ENCODE assay signal across 13 mouse cellular contexts in genomic region chr4:126017676-126018332, GRCm38 (mm10). TPM values are rescaled to one million over a fixed set of nuclear protein-coding genes. Genes with fewer than 3 reads are reported as not detected.
DNase-seq lines count a peak whose midpoint lies in the region; ATAC-seq and TF ChIP-seq lines count a peak whose summit lies in the region.
"Had no signal": no experiment of that assay in that cellular context is flagged by ENCODE, and none has a peak within 500 bp of the region (broad histone marks: within the 10 kb centered on the region; RNA-seq: fewer than 3 reads in every experiment).

No protein-coding gene starts in this region.

- no peaks in the 10 kb centered on the region; the same call in 1 of the 2 replicates for H3K4me1 ChIP-seq in bone marrow, adult 2 months (ENCODE audit: control insufficient read depth, insufficient read depth, low read length)
- H3K4me1 ChIP-seq in liver, embryonic 16.5 days (ENCODE audit: control insufficient read depth, low read depth, low read length) = no peaks in the 10 kb centered on the region
- H3K4me1 ChIP-seq in heart, embryonic 12.5 days (replicated peaks) = no peaks in the 10 kb centered on the region
- H3K4me1 ChIP-seq: forebrain, embryonic 13.5 days; megakaryocyte, embryonic 14.5 days had no signal

- 0 out of 2 replicates have a peak, but pooled peaks have one; percentile 4 for TF ChIP-seq POLR2A in bone marrow, adult 2 months (IDR thresholded peaks at IDR 0.05; ENCODE audit: borderline replicate concordance, control insufficient read depth, low read depth, low read length)

- DNase-seq in A20 (ENCODE audit: low read depth, low spot score) = peak; percentile 25
- no peak for DNase-seq in urinary bladder, adult 2 months (ENCODE audit: low spot score)
- DNase-seq: layer of hippocampus, postnatal 36 days; right cerebral cortex, postnatal 14 days; thymus, adult 18-20 months had no signal

- no peaks in the 10 kb centered on the region for H3K9me3 ChIP-seq in liver, embryonic 16.5 days (replicated peaks; ENCODE audit: control insufficient read depth, low read length)
- no peaks in the 10 kb centered on the region for H3K9me3 ChIP-seq in heart, embryonic 12.5 days (replicated peaks)
- H3K9me3 ChIP-seq: forebrain, embryonic 13.5 days; megakaryocyte, embryonic 14.5 days had no signal

- no peaks in the 10 kb centered on the region for H3K36me3 ChIP-seq in liver, embryonic 16.5 days (ENCODE audit: control insufficient read depth, insufficient read depth)
- H3K36me3 ChIP-seq in macrophage (ENCODE audit: inconsistent target) = no peaks in the 10 kb centered on the region
- H3K36me3 ChIP-seq in heart, embryonic 12.5 days = no peaks in the 10 kb centered on the region

- peak; percentile 74 for ATAC-seq in liver, embryonic 16.5 days (ENCODE audit: low read depth)
- no peak for ATAC-seq in heart, embryonic 12.5 days (ENCODE audit: insufficient number of reproducible peaks, low FRiP score)
- ATAC-seq in erythroid progenitor cell, adult 5-6 weeks (replicated peaks; ENCODE audit: low FRiP score, poor library complexity, severe bottlenecking) = no peak
- ATAC-seq: forebrain, embryonic 13.5 days had no signal

- H3K27me3 ChIP-seq in liver, embryonic 16.5 days (ENCODE audit: control insufficient read depth, insufficient read depth, low read depth, low read length) = no peaks in the 10 kb centered on the region
- no peaks in the 10 kb centered on the region for H3K27me3 ChIP-seq in heart, embryonic 12.5 days (replicated peaks)
- H3K27me3 ChIP-seq: forebrain, embryonic 13.5 days had no signal

- WGBS in bone marrow, adult 2 months = 36% methylated on average over 7 of the region's 7 CpGs
- WGBS in liver, embryonic 16.5 days (ENCODE audit: insufficient replicate concordance) = 46% methylated on average over 7 of the region's 7 CpGs
- 33% methylated on average over 7 of the region's 7 CpGs for WGBS in macrophage (ENCODE audit: missing documents)
- WGBS in heart, embryonic 12.5 days = 70% methylated on average over 7 of the region's 7 CpGs

- H3K9ac ChIP-seq in liver, embryonic 16.5 days (ENCODE audit: low read depth, low read length) = no peak overlapping the region
- H3K9ac ChIP-seq in heart, embryonic 12.5 days = no peak overlapping the region
- H3K9ac ChIP-seq: forebrain, embryonic 13.5 days had no signal

- no peak for TF ChIP-seq CTCF in bone marrow, adult 2 months (IDR thresholded peaks at IDR 0.05; ENCODE audit: control insufficient read depth, insufficient read depth, low read length)

- H3K79me2 ChIP-seq in macrophage (ENCODE audit: inconsistent target) = no peaks in the 10 kb centered on the region

- no peak overlapping the region for H3K4me2 ChIP-seq in liver, embryonic 16.5 days (ENCODE audit: low read depth, low read length)
- no peak overlapping the region for H3K4me2 ChIP-seq in heart, embryonic 12.5 days
- H3K4me2 ChIP-seq: forebrain, embryonic 13.5 days had no signal

- H3K4me3 ChIP-seq in bone marrow, adult 2 months (replicated peaks; ENCODE audit: control insufficient read depth, low read depth, low read length) = peak overlapping the region; percentile 36
- no peak overlapping the region for H3K4me3 ChIP-seq in liver, embryonic 16.5 days (ENCODE audit: low read depth, low read length)
- H3K4me3 ChIP-seq in macrophage (ENCODE audit: inconsistent target) = no peak overlapping the region
- no peak overlapping the region for H3K4me3 ChIP-seq in heart, embryonic 12.5 days
- H3K4me3 ChIP-seq: forebrain, embryonic 13.5 days; megakaryocyte, embryonic 14.5 days had no signal

- peak overlapping the region; percentile 90 for H3K27ac ChIP-seq in bone marrow, adult 2 months (ENCODE audit: control insufficient read depth, insufficient read depth, low read depth, low read length, poor library complexity)
- H3K27ac ChIP-seq in liver, embryonic 16.5 days (ENCODE audit: low read length) = peak overlapping the region; percentile 41; the same call in 1 of the 2 replicates
- H3K27ac ChIP-seq in macrophage = peak overlapping the region; percentile 89
- no peak overlapping the region for H3K27ac ChIP-seq in heart, embryonic 12.5 days (ENCODE audit: poor library complexity, severe bottlenecking)
- H3K27ac ChIP-seq: forebrain, embryonic 13.5 days had no signal

RNA-seq across cellular contexts. Expression of gene Csf3r, which starts 6.5 kb away (rescaled TPM):
- polyA plus RNA-seq in bone marrow, adult 2 months (2011; ENCODE audit: insufficient read depth, insufficient read length, low replicate concordance, missing spikeins) = 39.0 and 158 TPM in 2 replicates
- 4.5 and 5.5 TPM in 2 replicates for polyA plus RNA-seq in liver, embryonic 16.5 days (2015; fragmentation: Nextera tagmentation; extraction: Ambion mirVana)
- 100 to 1,000 TPM; 106 to 429 (median 243) TPM for total RNA-seq in macrophage (2018; cell fraction: chromatin; rRNA removed)
- 100 to 1,000 TPM in 8 of 26 experiments, 10 to 100 TPM in 18; 48.2 to 131 (median 75.5) TPM for total RNA-seq in macrophage (2018; cell fraction: cytosol; rRNA removed)
- total RNA-seq in macrophage (2018; cell fraction: nucleus; rRNA removed) = 100 to 1,000 TPM in 25 of 26 experiments, 10 to 100 TPM in 1; 77.3 to 393 (median 287) TPM
- 16.5 to 106 TPM (median 61.5 TPM) in 3 replicates for polyA plus RNA-seq in macrophage (2018)
- polyA plus RNA-seq in heart, embryonic 12.5 days (2016; fragmentation: Nextera tagmentation; extraction: Ambion mirVana) = 0.15 and 0.30 TPM in 2 replicates
- total RNA-seq in erythroid progenitor cell, adult 5-6 weeks (2015; ENCODE audit: low replicate concordance) = 33.2 and 46.1 TPM in 2 replicates
- total RNA-seq in erythroid progenitor cell, adult 5-6 weeks (2017; ENCODE audit: low replicate concordance) = 11.7 and 14.2 TPM in 2 replicates
- 1.6 and 1.7 TPM in 2 replicates for polyA plus RNA-seq in urinary bladder, adult 2 months (2012; rRNA removed)
- total RNA-seq: CH12.LX had no signal

RNA-seq across cellular contexts. Expression of gene Mrps15, which starts 28.9 kb away (rescaled TPM):
- 75.0 and 98.1 TPM in 2 replicates for polyA plus RNA-seq in bone marrow, adult 2 months (2011; ENCODE audit: insufficient read depth, insufficient read length, low replicate concordance, missing spikeins)
- polyA plus RNA-seq in liver, embryonic 16.5 days (2015; fragmentation: Nextera tagmentation; extraction: Ambion mirVana) = 65.7 and 69.9 TPM in 2 replicates
- 10 to 100 TPM; 12.9 to 88.3 (median 46.2) TPM for total RNA-seq in macrophage (2018; cell fraction: chromatin; rRNA removed)
- 100 to 1,000 TPM in 1 of 26 experiments, 10 to 100 TPM in 25; 50.7 to 107 (median 72.5) TPM for total RNA-seq in macrophage (2018; cell fraction: cytosol; rRNA removed)
- 10 to 100 TPM; 14.7 to 86.0 (median 31.9) TPM for total RNA-seq in macrophage (2018; cell fraction: nucleus; rRNA removed)
- 75.9 to 175 TPM (median 85.2 TPM) in 3 replicates for polyA plus RNA-seq in macrophage (2018)
- 142 and 146 TPM in 2 replicates for polyA plus RNA-seq in heart, embryonic 12.5 days (2016; fragmentation: Nextera tagmentation; extraction: Ambion mirVana)
- total RNA-seq in erythroid progenitor cell, adult 5-6 weeks (2015; ENCODE audit: low replicate concordance) = 22.6 and 42.9 TPM in 2 replicates
- total RNA-seq in erythroid progenitor cell, adult 5-6 weeks (2017; ENCODE audit: low replicate concordance) = 15.5 and 28.0 TPM in 2 replicates
- 44.0 and 51.4 TPM in 2 replicates for polyA plus RNA-seq in urinary bladder, adult 2 months (2012; rRNA removed)

RNA-seq across cellular contexts. Expression of gene Oscp1, which starts 40.6 kb away (rescaled TPM):
- polyA plus RNA-seq in bone marrow, adult 2 months (2011; ENCODE audit: insufficient read depth, insufficient read length, low replicate concordance, missing spikeins) = 1.3 and 8.2 TPM in 2 replicates
- 1.4 TPM in 2 replicates for polyA plus RNA-seq in liver, embryonic 16.5 days (2015; fragmentation: Nextera tagmentation; extraction: Ambion mirVana)
- total RNA-seq in macrophage (2018; cell fraction: chromatin; rRNA removed) = 1 to 10 TPM in 19 of 26 experiments, under 1 TPM in 1, not detected in 6; 0.44 to 6.3 (median 2.6) TPM
- total RNA-seq in macrophage (2018; cell fraction: cytosol; rRNA removed) = 1 to 10 TPM; 1.0 to 3.2 (median 2.4) TPM
- total RNA-seq in macrophage (2018; cell fraction: nucleus; rRNA removed) = 1 to 10 TPM in 16 of 26 experiments, under 1 TPM in 6, not detected in 4; 0.23 to 3.4 (median 1.7) TPM
- polyA plus RNA-seq in macrophage (2018) = 1.3 to 1.4 TPM (median 1.4 TPM) in 3 replicates
- 5.9 and 7.7 TPM in 2 replicates for polyA plus RNA-seq in heart, embryonic 12.5 days (2016; fragmentation: Nextera tagmentation; extraction: Ambion mirVana)
- total RNA-seq in erythroid progenitor cell, adult 5-6 weeks (2015; ENCODE audit: low replicate concordance) = 1.3 and 14.8 TPM in 2 replicates
- total RNA-seq in erythroid progenitor cell, adult 5-6 weeks (2017; ENCODE audit: low replicate concordance) = 5.6 and 8.9 TPM in 2 replicates
- 1.2 and 3.3 TPM in 2 replicates for polyA plus RNA-seq in urinary bladder, adult 2 months (2012; rRNA removed)
